Mouse (Mus musculus) midbrain, embryonic 16.5 days (tissue): ENCODE measurements around the gene Osbpl3. TPM values are rescaled to one million over a fixed set of nuclear protein-coding genes. Genes with fewer than 3 reads are reported as not detected.
A peak's percentile ranks its signal among the peaks of the same experiment; 100 is the strongest.

ENCODE experiments used
- ATAC-seq: fragments of 200-750 bp; cut with Nextera tagmentation; 2 replicates; pipeline ENCODE4 v1.8.0; 2017; ENCODE audit warnings: moderate TSS enrichment
- H3K27ac ChIP-seq: fragments of 300-500 bp; sonication (generic); 2 replicates; pipeline ENCODE4 v1.5.1; 2014; ENCODE audit warnings: mild to moderate bottlenecking, low read length, mixed read lengths
- H3K27me3 ChIP-seq: fragments of 300-500 bp; sonication (generic); 2 replicates; pipeline ENCODE4 v1.6.1; 2014; ENCODE audit warnings: low read depth, low read length, mixed read lengths; ENCODE audit not compliant: control insufficient read depth, insufficient read depth
- H3K36me3 ChIP-seq: fragments of 300-500 bp; sonication (generic); 2 replicates; pipeline ENCODE4 v1.6.1; 2014; ENCODE audit warnings: mild to moderate bottlenecking, low read length, moderate library complexity, mixed read lengths; ENCODE audit not compliant: control insufficient read depth, insufficient read depth
- H3K4me1 ChIP-seq: fragments of 300-500 bp; sonication (generic); 2 replicates; pipeline ENCODE4 v1.6.1; 2014; ENCODE audit warnings: mild to moderate bottlenecking, low read length, mixed read lengths; ENCODE audit not compliant: control insufficient read depth, insufficient read depth
- H3K4me2 ChIP-seq: fragments of 300-500 bp; sonication (generic); 2 replicates; pipeline ENCODE4 v1.6.1; 2014; ENCODE audit warnings: mild to moderate bottlenecking, low read length, mixed read lengths
- H3K4me3 ChIP-seq: fragments of 300-500 bp; sonication (generic); 2 replicates; pipeline ENCODE4 v1.5.1; 2014; ENCODE audit warnings: low read depth, mild to moderate bottlenecking, low read length, moderate library complexity, mixed read lengths
- H3K9ac ChIP-seq: fragments of 300-500 bp; sonication (generic); 2 replicates; pipeline ENCODE4 v1.6.1; 2014; ENCODE audit warnings: low read depth, low read length, mixed read lengths
- H3K9me3 ChIP-seq: fragments of 300-500 bp; sonication (generic); replicated peaks from 2 replicates; pipeline ENCODE4 v1.6.1; 2014; ENCODE audit warnings: mild to moderate bottlenecking, low read length, mixed read lengths; ENCODE audit not compliant: control insufficient read depth, poor library complexity, severe bottlenecking
- WGBS: fragments of 180-500 bp; shearing (Covaris S2); extraction: QIAGEN DNeasy Blood & Tissue Kit; methylation state at CpG from one replicate; pipeline ENCODE4 v1.1.7; 2014; 5-methylcytosine and 5-hydroxymethylcytosine counted together
- polyA plus RNA-seq: library from polyadenylated mRNA; unstranded; fragments of >200 nt; fragmentation: Nextera tagmentation; extraction: Ambion mirVana; gene quantifications from 2 replicates; pipeline ENCODE4 v1.2.1, GENCODE M21; 2015

The Osbpl3 gene
- 6.0 and 7.2 TPM in 2 replicates for polyA plus RNA-seq

- Histone ChIP-seq H3K9me3 (no peaks in the 10 kb centered on the region), H3K4me2 (peak within 1 kb of the TSS; percentile 93), H3K4me1 (peaks cover 14% of the 10 kb centered on the region), H3K4me3 (peak within 1 kb of the TSS; percentile 61), H3K9ac (peak within 1 kb of the TSS; percentile 75), H3K36me3 (no peaks in the 10 kb centered on the region), H3K27me3 (peaks cover 2% of the 10 kb centered on the region; the same call in 1 of the 2 replicates), H3K27ac (peak within 1 kb of the TSS; percentile 70)
- WGBS = under 1% methylated on average over 45 of the region's 45 CpGs
- ATAC-seq = peak; percentile 93
Measured at GRCm38 (mm10) chr6:50455829-50456469, at the start of gene Osbpl3. TSS of gene Osbpl3 (minus strand) at chr6:50456201.

- Histone ChIP-seq H3K4me2 (no peak overlapping the region), H3K27ac (no peak overlapping the region), H3K36me3 (no peaks in the 10 kb centered on the region), H3K9me3 (no peaks in the 10 kb centered on the region), H3K4me1 (no peaks in the 10 kb centered on the region), H3K4me3 (no peak overlapping the region), H3K9ac (no peak overlapping the region), H3K27me3 (no peaks in the 10 kb centered on the region)
- 89% methylated on average over 5 of the region's 5 CpGs for WGBS
- no peak for ATAC-seq
Measured at GRCm38 (mm10) chr6:50505531-50505930, 49.5 kb upstream of the Osbpl3 start.

GRCm38 (mm10) chr6:50504711-50505110, 48.7 kb upstream of the Osbpl3 start:
- Histone ChIP-seq H3K4me1 (no peaks in the 10 kb centered on the region), H3K27ac (no peak overlapping the region), H3K36me3 (no peaks in the 10 kb centered on the region), H3K4me3 (no peak overlapping the region), H3K9me3 (no peaks in the 10 kb centered on the region), H3K27me3 (no peaks in the 10 kb centered on the region), H3K4me2 (no peak overlapping the region), H3K9ac (no peak overlapping the region)
- ATAC-seq = no peak
- WGBS = 90% methylated on average over 5 of the region's 5 CpGs

- H3K4me3 ChIP-seq = no peak overlapping the region
- H3K27ac ChIP-seq = no peak overlapping the region
- no peak overlapping the region for H3K9ac ChIP-seq
- no peaks in the 10 kb centered on the region for H3K27me3 ChIP-seq
- no peaks in the 10 kb centered on the region for H3K36me3 ChIP-seq
- H3K4me1 ChIP-seq = no peaks in the 10 kb centered on the region
- no peak overlapping the region for H3K4me2 ChIP-seq
- ATAC-seq = no peak
- 41% methylated on average over 8 of the region's 8 CpGs for WGBS
- H3K9me3 ChIP-seq = no peaks in the 10 kb centered on the region
Measured at GRCm38 (mm10) chr6:50503779-50504178, 47.8 kb upstream of the Osbpl3 start.

GRCm38 (mm10) chr6:50503031-50503430, 47.0 kb upstream of the Osbpl3 start:
- no peak overlapping the region for H3K9ac ChIP-seq
- H3K4me2 ChIP-seq = no peak overlapping the region
- ATAC-seq = no peak
- no peaks in the 10 kb centered on the region for H3K36me3 ChIP-seq
- H3K27me3 ChIP-seq = no peaks in the 10 kb centered on the region
- H3K9me3 ChIP-seq = no peaks in the 10 kb centered on the region
- no peak overlapping the region for H3K4me3 ChIP-seq
- H3K27ac ChIP-seq = no peak overlapping the region
- 81% methylated on average over 4 of the region's 4 CpGs for WGBS
- H3K4me1 ChIP-seq = no peaks in the 10 kb centered on the region

- 92% methylated on average over 2 of the region's 2 CpGs for WGBS
- Histone ChIP-seq H3K4me3 (no peak overlapping the region), H3K27ac (no peak overlapping the region), H3K4me2 (no peak overlapping the region), H3K4me1 (no peaks in the 10 kb centered on the region), H3K27me3 (no peaks in the 10 kb centered on the region), H3K9me3 (no peaks in the 10 kb centered on the region; the same call in 1 of the 2 replicates), H3K9ac (no peak overlapping the region), H3K36me3 (no peaks in the 10 kb centered on the region)
- ATAC-seq = no peak
Measured at GRCm38 (mm10) chr6:50498346-50498745, 42.3 kb upstream of the Osbpl3 start.

GRCm38 (mm10) chr6:50490519-50490918, 34.5 kb upstream of the Osbpl3 start:
- H3K27ac ChIP-seq = no peak overlapping the region
- no peak overlapping the region for H3K9ac ChIP-seq
- no peaks in the 10 kb centered on the region for H3K36me3 ChIP-seq
- H3K4me1 ChIP-seq = no peaks in the 10 kb centered on the region
- no peaks in the 10 kb centered on the region for H3K9me3 ChIP-seq
- 78% methylated on average over 2 of the region's 2 CpGs for WGBS
- H3K4me3 ChIP-seq = no peak overlapping the region
- H3K27me3 ChIP-seq = no peaks in the 10 kb centered on the region
- no peak overlapping the region for H3K4me2 ChIP-seq
- ATAC-seq = no peak

- WGBS = 48% methylated on average over 9 of the region's 9 CpGs
- Histone ChIP-seq H3K9me3 (no peaks in the 10 kb centered on the region), H3K4me2 (no peak overlapping the region), H3K4me3 (no peak overlapping the region), H3K9ac (no peak overlapping the region), H3K4me1 (no peaks in the 10 kb centered on the region), H3K36me3 (no peaks in the 10 kb centered on the region), H3K27me3 (no peaks in the 10 kb centered on the region), H3K27ac (0 out of 2 replicates have a peak overlapping the region, but pooled peaks have one; percentile 14)
- 0 out of 2 replicates have a peak, but pooled peaks have one; percentile 51 for ATAC-seq
Measured at GRCm38 (mm10) chr6:50489380-50489779, 33.4 kb upstream of the Osbpl3 start.

- H3K4me2 ChIP-seq = no peak overlapping the region
- H3K9me3 ChIP-seq = no peaks in the 10 kb centered on the region
- H3K4me1 ChIP-seq = no peaks in the 10 kb centered on the region
- WGBS = 93% methylated on average over 11 of the region's 11 CpGs
- no peak for ATAC-seq
- H3K4me3 ChIP-seq = no peak overlapping the region
- no peak overlapping the region for H3K9ac ChIP-seq
- no peaks in the 10 kb centered on the region for H3K36me3 ChIP-seq
- no peaks in the 10 kb centered on the region for H3K27me3 ChIP-seq
- H3K27ac ChIP-seq = no peak overlapping the region
Measured at GRCm38 (mm10) chr6:50486035-50486902, 30.3 kb upstream of the Osbpl3 start.
